Mouse (Mus musculus) intestine, embryonic 16.5 days (tissue): ENCODE measurements around the gene Rfc4. TPM values are rescaled to one million over a fixed set of nuclear protein-coding genes. Genes with fewer than 3 reads are reported as not detected.

Experiments
- ATAC-seq: fragments of 200-750 bp; cut with Nextera tagmentation; 2 replicates; pipeline ENCODE4 v1.8.0; 2017; ENCODE audit warnings: moderate TSS enrichment, moderate library complexity
- H3K27ac ChIP-seq: fragments of 300-500 bp; sonication (generic); 2 replicates; pipeline ENCODE4 v1.5.1; 2014; ENCODE audit warnings: mild to moderate bottlenecking, low read length
- H3K27me3 ChIP-seq: fragments of 300-500 bp; sonication (generic); replicated peaks from 2 replicates; pipeline ENCODE4 v1.6.1; 2014; ENCODE audit warnings: low read length, control low read depth, mixed read lengths; ENCODE audit not compliant: control insufficient read depth, insufficient read depth
- H3K36me3 ChIP-seq: fragments of 300-500 bp; sonication (generic); 2 replicates; pipeline ENCODE4 v1.6.1; 2014; ENCODE audit warnings: low read length, control low read depth; ENCODE audit not compliant: control insufficient read depth, insufficient read depth
- H3K4me1 ChIP-seq: fragments of 300-500 bp; sonication (generic); 2 replicates; pipeline ENCODE4 v1.6.1; 2014; ENCODE audit warnings: low read length, control low read depth, mixed read lengths; ENCODE audit not compliant: control insufficient read depth, insufficient read depth
- H3K4me2 ChIP-seq: fragments of 300-500 bp; sonication (generic); 2 replicates; pipeline ENCODE4 v1.6.1; 2014; ENCODE audit warnings: low read depth, low read length, control low read depth
- H3K4me3 ChIP-seq: fragments of 300-500 bp; sonication (generic); 2 replicates; pipeline ENCODE4 v1.5.1; 2014; ENCODE audit warnings: mild to moderate bottlenecking, low read length
- H3K9ac ChIP-seq: fragments of 300-500 bp; sonication (generic); 2 replicates; pipeline ENCODE4 v1.6.1; 2014; ENCODE audit warnings: low read depth, low read length
- H3K9me3 ChIP-seq: fragments of 300-500 bp; sonication (generic); 2 replicates; pipeline ENCODE4 v1.6.1; 2016; ENCODE audit warnings: low read length, control low read depth; ENCODE audit not compliant: control insufficient read depth
- WGBS: fragments of 180-500 bp; shearing (Covaris S2); extraction: QIAGEN DNeasy Blood & Tissue Kit; methylation state at CpG from one replicate; pipeline ENCODE4 v1.1.7; 2014; 5-methylcytosine and 5-hydroxymethylcytosine counted together
- polyA plus RNA-seq: library from polyadenylated mRNA; unstranded; fragments of >200 nt; fragmentation: Nextera tagmentation; extraction: Ambion mirVana; gene quantifications from 2 replicates; pipeline ENCODE4 v1.2.1, GENCODE M21; 2015

Rfc4 gene
- polyA plus RNA-seq, 1 experiment from 2014 or later: 107 TPM

- H3K9ac ChIP-seq: peak overlapping the region; percentile 99
- H3K9me3 ChIP-seq: no peaks in the 10 kb centered on the region
- peak overlapping the region; percentile 99 for H3K4me3 ChIP-seq
- H3K27me3 ChIP-seq: no peaks in the 10 kb centered on the region
- peak overlapping the region; percentile 98 for H3K27ac ChIP-seq
- H3K4me2 ChIP-seq: peak overlapping the region; percentile 79
- H3K36me3 ChIP-seq: peaks cover 10% of the 10 kb centered on the region
- H3K4me1 ChIP-seq: peaks cover 8% of the 10 kb centered on the region
- ATAC-seq: peak; percentile 74
- WGBS: under 1% methylated on average over 52 of the region's 52 CpGs
These were observed 19.4 kb downstream of the Rfc4 start for GRCm38 (mm10) chr16:23107946-23108759.

- Histone ChIP-seq H3K4me1 (peaks cover 14% of the 10 kb centered on the region), H3K4me2 (peak within 1 kb of the TSS; percentile 79), H3K4me3 (peak within 1 kb of the TSS; percentile 99), H3K36me3 (peaks cover 5% of the 10 kb centered on the region; the same call in 1 of the 2 replicates), H3K9me3 (no peaks in the 10 kb centered on the region), H3K27ac (peak within 1 kb of the TSS; percentile 98), H3K9ac (peak within 1 kb of the TSS; percentile 99), H3K27me3 (no peaks in the 10 kb centered on the region)
- WGBS: under 1% methylated on average over 71 of the region's 71 CpGs
- peak; percentile 91 for ATAC-seq
These were observed 20.1 kb downstream of the Rfc4 start, which contains the start of gene Eif4a2 for GRCm38 (mm10) chr16:23107231-23107942. Eif4a2 (plus strand) TSS chr16:23107444.

- Histone ChIP-seq H3K27ac (no peak overlapping the region), H3K27me3 (no peaks in the 10 kb centered on the region), H3K36me3 (peaks cover 2% of the 10 kb centered on the region; the same call in 1 of the 2 replicates), H3K4me2 (0 out of 2 replicates have a peak overlapping the region, but pooled peaks have one; percentile 14), H3K9me3 (no peaks in the 10 kb centered on the region), H3K4me1 (peaks cover 12% of the 10 kb centered on the region), H3K4me3 (no peak overlapping the region), H3K9ac (no peak overlapping the region)
- ATAC-seq: no peak
- 64% methylated on average over 7 of the region's 7 CpGs for WGBS
These were observed 21.4 kb downstream of the Rfc4 start for GRCm38 (mm10) chr16:23106121-23106520.

GRCm38 (mm10) chr16:23103841-23104240 lies 23.7 kb downstream of the Rfc4 start:
- no peak for ATAC-seq
- H3K4me3 ChIP-seq: no peak overlapping the region
- H3K9ac ChIP-seq: no peak overlapping the region
- peaks cover 21% of the 10 kb centered on the region; the same call in 1 of the 2 replicates for H3K4me1 ChIP-seq
- WGBS: 73% methylated on average over 2 of the region's 2 CpGs
- H3K4me2 ChIP-seq: no peak overlapping the region
- H3K36me3 ChIP-seq: no peaks in the 10 kb centered on the region
- no peaks in the 10 kb centered on the region for H3K9me3 ChIP-seq
- H3K27ac ChIP-seq: no peak overlapping the region
- H3K27me3 ChIP-seq: no peaks in the 10 kb centered on the region

- H3K9ac ChIP-seq: peak overlapping the region; percentile 62
- WGBS: 36% methylated on average over 17 of the region's 17 CpGs
- no peaks in the 10 kb centered on the region for H3K27me3 ChIP-seq
- H3K4me3 ChIP-seq: peak overlapping the region; percentile 38
- no peak for ATAC-seq
- H3K36me3 ChIP-seq: no peaks in the 10 kb centered on the region
- peaks cover 21% of the 10 kb centered on the region; the same call in 1 of the 2 replicates for H3K4me1 ChIP-seq
- H3K4me2 ChIP-seq: peak overlapping the region; percentile 59
- no peaks in the 10 kb centered on the region for H3K9me3 ChIP-seq
- peak overlapping the region; percentile 49 for H3K27ac ChIP-seq
These were observed 24.3 kb downstream of the Rfc4 start for GRCm38 (mm10) chr16:23103038-23103745.

GRCm38 (mm10) chr16:23102340-23103037 lies 25.0 kb downstream of the Rfc4 start:
- Histone ChIP-seq H3K36me3 (no peaks in the 10 kb centered on the region), H3K4me3 (peak overlapping the region; percentile 38), H3K27ac (peak overlapping the region; percentile 49), H3K27me3 (no peaks in the 10 kb centered on the region), H3K4me2 (peak overlapping the region; percentile 59), H3K9me3 (no peaks in the 10 kb centered on the region), H3K4me1 (peaks cover 21% of the 10 kb centered on the region; the same call in 1 of the 2 replicates), H3K9ac (peak overlapping the region; percentile 62)
- ATAC-seq: peak; percentile 9; the same call in 1 of the 2 replicates
- 11% methylated on average over 15 of the region's 15 CpGs for WGBS

- H3K27me3 ChIP-seq: no peaks in the 10 kb centered on the region
- H3K4me2 ChIP-seq: peak overlapping the region; percentile 66
- ATAC-seq: peak; percentile 19; the same call in 1 of the 2 replicates
- 20% methylated on average over 10 of the region's 10 CpGs for WGBS
- peak overlapping the region; percentile 48 for H3K27ac ChIP-seq
- H3K9me3 ChIP-seq: no peaks in the 10 kb centered on the region
- peaks cover 18% of the 10 kb centered on the region; the same call in 1 of the 2 replicates for H3K4me1 ChIP-seq
- H3K9ac ChIP-seq: peak overlapping the region; percentile 69
- peak overlapping the region; percentile 44 for H3K4me3 ChIP-seq
- H3K36me3 ChIP-seq: no peaks in the 10 kb centered on the region
These were observed 26.9 kb downstream of the Rfc4 start for GRCm38 (mm10) chr16:23100613-23101012.

GRCm38 (mm10) chr16:23100099-23100575 lies 27.4 kb downstream of the Rfc4 start:
- Histone ChIP-seq H3K4me1 (peaks cover 18% of the 10 kb centered on the region; the same call in 1 of the 2 replicates), H3K4me3 (peak overlapping the region; percentile 44), H3K27me3 (no peaks in the 10 kb centered on the region), H3K27ac (peak overlapping the region; percentile 48), H3K9me3 (no peaks in the 10 kb centered on the region), H3K4me2 (peak overlapping the region; percentile 66), H3K9ac (peak overlapping the region; percentile 69), H3K36me3 (no peaks in the 10 kb centered on the region)
- 2% methylated on average over 9 of the region's 9 CpGs for WGBS
- peak; percentile 77 for ATAC-seq
